Mouse (Mus musculus) stomach, postnatal 0 days (tissue): ENCODE data around the gene Ube2e2.

ENCODE experiments used
- CTCF ChIP-seq: IDR thresholded peaks from 2 replicates; pipeline ENCODE4 v1.5.1; 2016; ENCODE audit warnings: antibody characterized with exemption, low read depth, mild to moderate bottlenecking, moderate library complexity
- EP300 ChIP-seq: optimal IDR thresholded peaks from 2 replicates; pipeline ENCODE3; 2016; ENCODE audit warnings: antibody characterized with exemption

DNA sequence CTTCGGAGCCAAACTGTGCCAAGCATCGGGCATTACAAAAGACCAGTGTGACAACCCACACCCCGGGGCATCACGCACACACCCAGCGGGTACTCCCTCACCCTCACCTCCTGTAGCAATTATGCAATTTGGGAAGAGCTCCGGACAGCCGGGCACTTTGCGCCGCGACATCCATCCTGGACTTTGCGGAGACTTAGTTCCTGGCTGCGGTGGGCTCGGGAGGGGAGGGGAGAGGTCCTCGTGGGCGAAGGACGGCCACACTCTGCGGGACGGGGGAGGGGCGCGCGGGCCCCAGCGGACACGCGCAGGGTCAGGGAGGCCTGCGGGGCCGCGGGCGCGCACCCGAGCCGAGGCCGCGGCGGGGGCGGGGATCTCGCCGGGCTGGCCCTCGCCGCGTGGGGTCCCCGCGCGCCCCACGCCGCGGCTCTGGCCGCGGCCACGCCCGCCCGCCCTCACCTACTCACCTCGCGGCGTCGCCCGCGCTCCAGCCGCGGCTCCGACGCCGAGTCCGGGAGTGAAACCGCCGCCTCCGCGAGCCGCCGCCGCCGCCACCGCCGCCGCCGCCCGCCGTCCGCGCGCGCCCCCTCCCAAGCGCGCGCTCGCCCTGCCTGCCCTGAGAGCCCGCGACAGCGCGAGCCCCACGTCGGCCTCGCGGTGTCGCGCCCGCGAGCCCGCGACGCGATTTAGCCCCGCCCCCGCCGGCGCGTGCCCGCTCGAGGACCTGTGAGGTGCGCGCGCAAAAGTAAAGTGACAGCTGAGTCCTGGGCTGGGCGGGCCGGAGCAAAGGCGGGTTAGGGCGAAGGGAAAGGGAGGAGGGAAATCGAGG, 733 bp downstream of the Ube2e2 start:
- no peak for TF ChIP-seq CTCF
- TF ChIP-seq EP300: no peak
